Mouse (Mus musculus): ENCODE data around the gene B630019K06Rik.

- TF ChIP-seq POLR2A (IDR thresholded peaks at IDR 0.05; ENCODE audit: borderline replicate concordance, extremely low read depth, insufficient read depth, insufficient read length, poor library complexity, severe bottlenecking) (no peak), CTCF (IDR thresholded peaks at IDR 0.05; ENCODE audit: borderline replicate concordance, extremely low read depth, insufficient read depth, insufficient read length) (no peak)
These were observed 8.6 kb downstream of the B630019K06Rik start for GRCm38 (mm10) chrX:8900823-8901222.

Data from brain, embryonic 14.5 days (tissue).